Comparison of ENCODE assay signal across 8 mouse cellular contexts in genomic region chr7:141436523-141436892, GRCm38 (mm10). TPM values are rescaled to one million over a fixed set of nuclear protein-coding genes. Genes with fewer than 3 reads are reported as not detected.
DNase-seq lines count a peak whose midpoint lies in the region; ATAC-seq and TF ChIP-seq lines count a peak whose summit lies in the region.

No protein-coding gene starts in this region.

- no peak for DNase-seq in kidney, adult 18-20 months
- DNase-seq in layer of hippocampus, adult 8-10 months (ENCODE audit: low spot score in 2 of 2), result no peak
- DNase-seq in spleen, adult 12 weeks (ENCODE audit: low spot score), result no peak
- DNase-seq in urinary bladder, adult 2 months (ENCODE audit: low spot score), result no peak

- 71% methylated on average over 2 of the region's 2 CpGs for WGBS in kidney, embryonic 15.5 days
- WGBS in hindbrain, embryonic 15.5 days, result 38% methylated on average over 2 of the region's 2 CpGs
- 38% methylated on average over 2 of the region's 2 CpGs for WGBS in midbrain, embryonic 15.5 days

- H3K9me3 ChIP-seq in kidney, embryonic 15.5 days (replicated peaks), result no peaks in the 10 kb centered on the region
- H3K9me3 ChIP-seq in hindbrain, embryonic 15.5 days, result no peaks in the 10 kb centered on the region
- no peaks in the 10 kb centered on the region for H3K9me3 ChIP-seq in midbrain, embryonic 15.5 days

- no peak for ATAC-seq in kidney, embryonic 15.5 days (replicated peaks; ENCODE audit: low FRiP score)
- no peak for ATAC-seq in hindbrain, embryonic 15.5 days (ENCODE audit: low FRiP score, low read depth)
- no peak for ATAC-seq in midbrain, embryonic 15.5 days (replicated peaks)

- TF ChIP-seq POLR2A in cortical plate, adult 2 months (IDR thresholded peaks at IDR 0.05; ENCODE audit: extremely low read depth, insufficient read depth, low read length), result no peak

- peak overlapping the region; percentile 71 for H3K9ac ChIP-seq in kidney, embryonic 15.5 days
- H3K9ac ChIP-seq in hindbrain, embryonic 15.5 days, result peak overlapping the region; percentile 61; the same call in 1 of the 2 replicates
- peak overlapping the region; percentile 80; the same call in 1 of the 2 replicates for H3K9ac ChIP-seq in midbrain, embryonic 15.5 days

- TF ChIP-seq CTCF in cortical plate, adult 2 months (IDR thresholded peaks at IDR 0.05; ENCODE audit: extremely low read depth, insufficient read depth, low read length), result no peak

- H3K27ac ChIP-seq in kidney, embryonic 15.5 days, result 0 out of 2 replicates have a peak overlapping the region, but pooled peaks have one; percentile 64
- H3K27ac ChIP-seq in cortical plate, adult 2 months (ENCODE audit: insufficient read depth, low read length), result no peak overlapping the region
- peak overlapping the region; percentile 80; the same call in 1 of the 2 replicates for H3K27ac ChIP-seq in hindbrain, embryonic 15.5 days (replicated peaks)
- peak overlapping the region; percentile 87 for H3K27ac ChIP-seq in midbrain, embryonic 15.5 days

- H3K4me2 ChIP-seq in kidney, embryonic 15.5 days, result peak overlapping the region; percentile 95
- peak overlapping the region; percentile 84 for H3K4me2 ChIP-seq in hindbrain, embryonic 15.5 days
- peak overlapping the region; percentile 92 for H3K4me2 ChIP-seq in midbrain, embryonic 15.5 days

- H3K4me1 ChIP-seq in kidney, embryonic 15.5 days, result peaks cover 61% of the 10 kb centered on the region
- H3K4me1 ChIP-seq in cortical plate, adult 2 months (ENCODE audit: control insufficient read depth, insufficient read depth, low read length), result peaks cover 6% of the 10 kb centered on the region
- H3K4me1 ChIP-seq in hindbrain, embryonic 15.5 days (replicated peaks), result peaks cover 63% of the 10 kb centered on the region
- peaks cover 50% of the 10 kb centered on the region for H3K4me1 ChIP-seq in midbrain, embryonic 15.5 days

- peak overlapping the region; percentile 75 for H3K4me3 ChIP-seq in kidney, embryonic 15.5 days (replicated peaks)
- peak overlapping the region; percentile 75; the same call in 1 of the 2 replicates for H3K4me3 ChIP-seq in cortical plate, adult 2 months (ENCODE audit: insufficient read depth, low read length)
- peak overlapping the region; percentile 54 for H3K4me3 ChIP-seq in hindbrain, embryonic 15.5 days
- peak overlapping the region; percentile 74 for H3K4me3 ChIP-seq in midbrain, embryonic 15.5 days

- peaks cover 61% of the 10 kb centered on the region for H3K36me3 ChIP-seq in kidney, embryonic 15.5 days
- H3K36me3 ChIP-seq in hindbrain, embryonic 15.5 days, result peaks cover 16% of the 10 kb centered on the region
- peaks cover 8% of the 10 kb centered on the region for H3K36me3 ChIP-seq in midbrain, embryonic 15.5 days (replicated peaks)

- no peaks in the 10 kb centered on the region for H3K27me3 ChIP-seq in kidney, embryonic 15.5 days
- no peaks in the 10 kb centered on the region for H3K27me3 ChIP-seq in hindbrain, embryonic 15.5 days
- H3K27me3 ChIP-seq in midbrain, embryonic 15.5 days (replicated peaks), result no peaks in the 10 kb centered on the region

RNA-seq across cellular contexts. Expression of gene Slc25a22, which starts 1.2 kb away (rescaled TPM):
- 27.6 and 34.0 TPM in 2 replicates for polyA plus RNA-seq in kidney, embryonic 15.5 days (2015; fragmentation: Nextera tagmentation; extraction: Ambion mirVana)
- 242 and 244 TPM in 2 replicates for polyA plus RNA-seq in cortical plate, adult 2 months (2012; rRNA removed)
- 94.0 and 107 TPM in 2 replicates for polyA plus RNA-seq in hindbrain, embryonic 15.5 days (2015; fragmentation: Nextera tagmentation; extraction: Ambion mirVana)
- polyA plus RNA-seq in midbrain, embryonic 15.5 days (2015; fragmentation: Nextera tagmentation; extraction: Ambion mirVana), result 109 and 120 TPM in 2 replicates
- 100 to 1,000 TPM; 295 to 343 (median 318) TPM for total RNA-seq in layer of hippocampus, adult 8-10 months (2022)
- polyA plus RNA-seq in urinary bladder, adult 2 months (2012; rRNA removed), result 42.0 and 55.2 TPM in 2 replicates

RNA-seq across cellular contexts. Expression of gene Cend1, which starts 7.2 kb away (rescaled TPM):
- 2.6 and 3.4 TPM in 2 replicates for polyA plus RNA-seq in kidney, embryonic 15.5 days (2015; fragmentation: Nextera tagmentation; extraction: Ambion mirVana)
- polyA plus RNA-seq in cortical plate, adult 2 months (2012; rRNA removed), result 228 and 231 TPM in 2 replicates
- 153 and 184 TPM in 2 replicates for polyA plus RNA-seq in hindbrain, embryonic 15.5 days (2015; fragmentation: Nextera tagmentation; extraction: Ambion mirVana)
- 111 and 113 TPM in 2 replicates for polyA plus RNA-seq in midbrain, embryonic 15.5 days (2015; fragmentation: Nextera tagmentation; extraction: Ambion mirVana)
- total RNA-seq in layer of hippocampus, adult 8-10 months (2022), result 100 to 1,000 TPM; 248 to 286 (median 272) TPM
- 1.3 and 3.4 TPM in 2 replicates for polyA plus RNA-seq in urinary bladder, adult 2 months (2012; rRNA removed)

RNA-seq across cellular contexts. Expression of gene Pidd1, which starts 7.3 kb away (rescaled TPM):
- polyA plus RNA-seq in kidney, embryonic 15.5 days (2015; fragmentation: Nextera tagmentation; extraction: Ambion mirVana), result 10.5 and 12.6 TPM in 2 replicates
- 2.7 and 2.8 TPM in 2 replicates for polyA plus RNA-seq in cortical plate, adult 2 months (2012; rRNA removed)
- 3.9 and 4.5 TPM in 2 replicates for polyA plus RNA-seq in hindbrain, embryonic 15.5 days (2015; fragmentation: Nextera tagmentation; extraction: Ambion mirVana)
- polyA plus RNA-seq in midbrain, embryonic 15.5 days (2015; fragmentation: Nextera tagmentation; extraction: Ambion mirVana), result 3.4 and 3.8 TPM in 2 replicates
- total RNA-seq in layer of hippocampus, adult 8-10 months (2022), result 1 to 10 TPM; 1.1 to 2.0 (median 1.5) TPM
- polyA plus RNA-seq in urinary bladder, adult 2 months (2012; rRNA removed), result 4.7 and 4.8 TPM in 2 replicates

RNA-seq across cellular contexts. Expression of gene Rplp2, which starts 10.7 kb away (rescaled TPM):
- 1,339 and 1,510 TPM in 2 replicates for polyA plus RNA-seq in kidney, embryonic 15.5 days (2015; fragmentation: Nextera tagmentation; extraction: Ambion mirVana)
- polyA plus RNA-seq in cortical plate, adult 2 months (2012; rRNA removed), result 611 and 653 TPM in 2 replicates
- polyA plus RNA-seq in hindbrain, embryonic 15.5 days (2015; fragmentation: Nextera tagmentation; extraction: Ambion mirVana), result 674 and 754 TPM in 2 replicates
- polyA plus RNA-seq in midbrain, embryonic 15.5 days (2015; fragmentation: Nextera tagmentation; extraction: Ambion mirVana), result 597 and 636 TPM in 2 replicates
- 100 to 1,000 TPM; 490 to 734 (median 578) TPM for total RNA-seq in layer of hippocampus, adult 8-10 months (2022)
- 1,171 and 1,507 TPM in 2 replicates for polyA plus RNA-seq in urinary bladder, adult 2 months (2012; rRNA removed)

RNA-seq across cellular contexts. Expression of gene Pnpla2, which starts 18.5 kb away (rescaled TPM):
- 36.3 and 41.7 TPM in 2 replicates for polyA plus RNA-seq in kidney, embryonic 15.5 days (2015; fragmentation: Nextera tagmentation; extraction: Ambion mirVana)
- 31.6 and 32.2 TPM in 2 replicates for polyA plus RNA-seq in cortical plate, adult 2 months (2012; rRNA removed)
- 19.7 and 19.8 TPM in 2 replicates for polyA plus RNA-seq in hindbrain, embryonic 15.5 days (2015; fragmentation: Nextera tagmentation; extraction: Ambion mirVana)
- 17.7 and 20.1 TPM in 2 replicates for polyA plus RNA-seq in midbrain, embryonic 15.5 days (2015; fragmentation: Nextera tagmentation; extraction: Ambion mirVana)
- 10 to 100 TPM; 23.0 to 31.8 (median 24.3) TPM for total RNA-seq in layer of hippocampus, adult 8-10 months (2022)
- polyA plus RNA-seq in urinary bladder, adult 2 months (2012; rRNA removed), result 108 and 133 TPM in 2 replicates

Comparison
In these comparisons a context has a peak if more than half of its experiments do, and no peak if none do; other contexts are left out.
1. RNA of gene Cend1, which starts 7.2 kb away (polyA plus RNA-seq): 228 to 231 TPM in cortical plate, adult 2 months, 153 to 184 TPM in hindbrain, embryonic 15.5 days and 111 to 113 TPM in midbrain, embryonic 15.5 days; 2.6 to 3.4 TPM in kidney, embryonic 15.5 days and 1.3 to 3.4 TPM in urinary bladder, adult 2 months; every median in the first group is over 10 times any median in the second.
2. Peak in every context shown above with its lines, with median percentiles within 50 percentile points of each other: H3K4me2 ChIP-seq, H3K4me3 ChIP-seq and H3K9ac ChIP-seq.